24 mouse cellular contexts compared by ENCODE assay signal in genomic region chr8:122979424-122979823, GRCm38 (mm10).
A peak's percentile ranks its signal among the peaks of the same experiment; 100 is the strongest.
DNase-seq lines count a peak whose midpoint lies in the region; ATAC-seq lines count a peak whose summit lies in the region.
"Had no signal": no experiment of that assay in that cellular context is flagged by ENCODE, and none has a peak within 500 bp of the region (broad histone marks: within the 10 kb centered on the region; RNA-seq: fewer than 3 reads in every experiment).

No protein-coding gene starts in this region.

- no peak overlapping the region for H3K4me2 ChIP-seq in embryonic facial prominence, embryonic 13.5 days
- no peak overlapping the region for H3K4me2 ChIP-seq in kidney, embryonic 15.5 days
- no peak overlapping the region for H3K4me2 ChIP-seq in liver, embryonic 11.5 days
- H3K4me2 ChIP-seq: neural tube, embryonic 12.5 days had no signal

- peaks cover 99% of the 10 kb centered on the region for H3K79me2 ChIP-seq in macrophage (ENCODE audit: inconsistent target)

- no peak overlapping the region for H3K4me3 ChIP-seq in embryonic facial prominence, embryonic 13.5 days
- no peak overlapping the region for H3K4me3 ChIP-seq in embryonic facial prominence, embryonic 10.5 days
- no peak overlapping the region for H3K4me3 ChIP-seq in kidney, embryonic 15.5 days (replicated peaks)
- no peak overlapping the region for H3K4me3 ChIP-seq in macrophage (ENCODE audit: inconsistent target)
- no peak overlapping the region for H3K4me3 ChIP-seq in liver, embryonic 11.5 days (ENCODE audit: low read depth, low read length)
- H3K4me3 ChIP-seq: hindbrain, embryonic 10.5 days; limb, embryonic 10.5 days; neural tube, embryonic 12.5 days had no signal

- no peak overlapping the region for H3K9ac ChIP-seq in embryonic facial prominence, embryonic 13.5 days
- no peak overlapping the region for H3K9ac ChIP-seq in kidney, embryonic 15.5 days
- H3K9ac ChIP-seq in liver, embryonic 11.5 days (ENCODE audit: low read depth, low read length): no peak overlapping the region
- H3K9ac ChIP-seq: neural tube, embryonic 12.5 days had no signal

- H3K27ac ChIP-seq in embryonic facial prominence, embryonic 13.5 days: peak overlapping the region; percentile 9; the same call in 1 of the 2 replicates
- no peak overlapping the region for H3K27ac ChIP-seq in embryonic facial prominence, embryonic 10.5 days (replicated peaks)
- H3K27ac ChIP-seq in kidney, embryonic 15.5 days: 0 out of 2 replicates have a peak overlapping the region, but pooled peaks have one; percentile 2
- peak overlapping the region; percentile 31 for H3K27ac ChIP-seq in macrophage
- H3K27ac ChIP-seq in liver, embryonic 11.5 days (ENCODE audit: low read depth, low read length): no peak overlapping the region
- H3K27ac ChIP-seq: hindbrain, embryonic 10.5 days; limb, embryonic 10.5 days; neural tube, embryonic 12.5 days had no signal

- H3K27me3 ChIP-seq in embryonic facial prominence, embryonic 13.5 days: no peaks in the 10 kb centered on the region
- no peaks in the 10 kb centered on the region for H3K27me3 ChIP-seq in embryonic facial prominence, embryonic 10.5 days (replicated peaks; ENCODE audit: low read depth, poor library complexity, severe bottlenecking)
- H3K27me3 ChIP-seq in kidney, embryonic 15.5 days: no peaks in the 10 kb centered on the region
- no peaks in the 10 kb centered on the region for H3K27me3 ChIP-seq in liver, embryonic 11.5 days (replicated peaks; ENCODE audit: control insufficient read depth, insufficient read depth, low read length)
- H3K27me3 ChIP-seq: neural tube, embryonic 12.5 days had no signal

- H3K4me1 ChIP-seq in embryonic facial prominence, embryonic 13.5 days: peaks cover 17% of the 10 kb centered on the region
- peaks cover 11% of the 10 kb centered on the region; the same call in 1 of the 2 replicates for H3K4me1 ChIP-seq in embryonic facial prominence, embryonic 10.5 days
- peaks cover 29% of the 10 kb centered on the region for H3K4me1 ChIP-seq in kidney, embryonic 15.5 days
- peaks cover 45% of the 10 kb centered on the region for H3K4me1 ChIP-seq in liver, embryonic 11.5 days (replicated peaks; ENCODE audit: control insufficient read depth, insufficient read depth, low read length)
- H3K4me1 ChIP-seq: neural tube, embryonic 12.5 days had no signal

- ATAC-seq in embryonic facial prominence, embryonic 13.5 days (ENCODE audit: insufficient number of reproducible peaks, insufficient read depth, low FRiP score, low TSS enrichment, low read depth): no peak
- ATAC-seq in kidney, embryonic 15.5 days (replicated peaks; ENCODE audit: low FRiP score): no peak
- ATAC-seq in liver, embryonic 11.5 days (replicated peaks; ENCODE audit: low FRiP score): no peak
- ATAC-seq: forebrain, embryonic 16.5 days had no signal

- no peaks in the 10 kb centered on the region; the same call in 1 of the 2 replicates for H3K36me3 ChIP-seq in embryonic facial prominence, embryonic 13.5 days
- H3K36me3 ChIP-seq in embryonic facial prominence, embryonic 10.5 days (replicated peaks): peaks cover 3% of the 10 kb centered on the region
- peaks cover 1% of the 10 kb centered on the region; the same call in 1 of the 2 replicates for H3K36me3 ChIP-seq in kidney, embryonic 15.5 days
- no peaks in the 10 kb centered on the region for H3K36me3 ChIP-seq in macrophage (ENCODE audit: inconsistent target)
- H3K36me3 ChIP-seq in liver, embryonic 11.5 days (ENCODE audit: control insufficient read depth, insufficient read depth, low read length): no peaks in the 10 kb centered on the region; the same call in 1 of the 2 replicates
- H3K36me3 ChIP-seq: hindbrain, embryonic 10.5 days; neural tube, embryonic 12.5 days had no signal

- no peak for DNase-seq in embryonic facial prominence, embryonic 10.5 days (ENCODE audit: low spot score)
- DNase-seq in kidney, adult 18-20 months: no peak
- no peak for DNase-seq in liver, embryonic 11.5 days (ENCODE audit: low spot score)
- no peak for DNase-seq in cerebellum, postnatal 14 days
- DNase-seq: adrenal gland, postnatal 25 days; cerebellum, adult 11 months; cerebellum, postnatal 25 days; gastrocnemius, postnatal 36 days; kidney, adult 2 months; kidney, postnatal 10 days; liver; lung, postnatal 10 days; midbrain, embryonic 14.5 days; retina, postnatal 1 day; right cerebral cortex, postnatal 25 days; spleen, adult 18-20 months; thymus, postnatal 36 days had no signal

- no peaks in the 10 kb centered on the region for H3K9me3 ChIP-seq in embryonic facial prominence, embryonic 13.5 days
- H3K9me3 ChIP-seq in embryonic facial prominence, embryonic 10.5 days: no peaks in the 10 kb centered on the region
- no peaks in the 10 kb centered on the region for H3K9me3 ChIP-seq in kidney, embryonic 15.5 days (replicated peaks)
- no peaks in the 10 kb centered on the region for H3K9me3 ChIP-seq in liver, embryonic 11.5 days (ENCODE audit: control insufficient read depth, low read length)
- H3K9me3 ChIP-seq: hindbrain, embryonic 10.5 days; limb, embryonic 10.5 days; neural tube, embryonic 12.5 days had no signal

- WGBS in embryonic facial prominence, embryonic 13.5 days: 88% methylated on average over 3 of the region's 3 CpGs
- 88% methylated on average over 3 of the region's 3 CpGs for WGBS in embryonic facial prominence, embryonic 10.5 days
- WGBS in kidney, embryonic 15.5 days: 82% methylated on average over 3 of the region's 3 CpGs
- 37% methylated on average over 3 of the region's 3 CpGs for WGBS in macrophage (ENCODE audit: missing documents)
- 78% methylated on average over 3 of the region's 3 CpGs for WGBS in liver, embryonic 11.5 days

Comparison
In these comparisons a context has a peak if more than half of its experiments do, and no peak if none do; other contexts are left out.
1. H3K27ac ChIP-seq: peak in embryonic facial prominence, embryonic 13.5 days (single experiment), kidney, embryonic 15.5 days (single experiment) and macrophage (single experiment); none in embryonic facial prominence, embryonic 10.5 days (single experiment) and liver, embryonic 11.5 days (single experiment).